7 mouse cellular contexts compared by ENCODE assay signal in genomic region chr19:57274717-57275116, GRCm38 (mm10). TPM values are rescaled to one million over a fixed set of nuclear protein-coding genes. Genes with fewer than 3 reads are reported as not detected.
DNase-seq lines count a peak whose midpoint lies in the region; ATAC-seq lines count a peak whose summit lies in the region.

No protein-coding gene starts in this region.

- H3K4me1 ChIP-seq in neural tube, embryonic 12.5 days: peaks cover 18% of the 10 kb centered on the region
- peaks cover 31% of the 10 kb centered on the region for H3K4me1 ChIP-seq in forebrain, embryonic 12.5 days
- peaks cover 43% of the 10 kb centered on the region for H3K4me1 ChIP-seq in kidney, embryonic 15.5 days

- no peak for DNase-seq in neural tube, embryonic 10.5 days (ENCODE audit: extremely low spot score, low spot score)
- DNase-seq in lung, postnatal 25 days (ENCODE audit: low spot score): peak; percentile 80
- DNase-seq in adrenal gland, postnatal 14 days: no peak
- DNase-seq in layer of hippocampus, postnatal 25 days (ENCODE audit: extremely low spot score in 1 of 2, low spot score in 1 of 2): no peak

- 25% methylated on average over 6 of the region's 6 CpGs for WGBS in neural tube, embryonic 12.5 days
- WGBS in forebrain, embryonic 12.5 days: 18% methylated on average over 6 of the region's 6 CpGs
- WGBS in kidney, embryonic 15.5 days: 26% methylated on average over 6 of the region's 6 CpGs

- no peak for ATAC-seq in neural tube, embryonic 12.5 days (ENCODE audit: low FRiP score, low read depth)
- ATAC-seq in forebrain, embryonic 12.5 days (ENCODE audit: low FRiP score): no peak
- peak; percentile 40; the same call in 1 of the 2 replicates for ATAC-seq in kidney, embryonic 15.5 days (replicated peaks; ENCODE audit: low FRiP score)

- H3K9ac ChIP-seq in neural tube, embryonic 12.5 days: no peak overlapping the region
- no peak overlapping the region for H3K9ac ChIP-seq in forebrain, embryonic 12.5 days
- H3K9ac ChIP-seq in kidney, embryonic 15.5 days: no peak overlapping the region; the same call in 1 of the 2 replicates

- H3K27me3 ChIP-seq in neural tube, embryonic 12.5 days (replicated peaks): no peaks in the 10 kb centered on the region
- H3K27me3 ChIP-seq in forebrain, embryonic 12.5 days: peaks cover 24% of the 10 kb centered on the region; the same call in 1 of the 2 replicates
- H3K27me3 ChIP-seq in kidney, embryonic 15.5 days: no peaks in the 10 kb centered on the region

- no peaks in the 10 kb centered on the region for H3K9me3 ChIP-seq in neural tube, embryonic 12.5 days
- H3K9me3 ChIP-seq in forebrain, embryonic 12.5 days: no peaks in the 10 kb centered on the region
- H3K9me3 ChIP-seq in kidney, embryonic 15.5 days (replicated peaks): no peaks in the 10 kb centered on the region

- no peak overlapping the region for H3K27ac ChIP-seq in neural tube, embryonic 12.5 days
- no peak overlapping the region for H3K27ac ChIP-seq in forebrain, embryonic 12.5 days
- H3K27ac ChIP-seq in kidney, embryonic 15.5 days: peak overlapping the region; percentile 69

- H3K4me3 ChIP-seq in neural tube, embryonic 12.5 days: no peak overlapping the region
- 0 out of 2 replicates have a peak overlapping the region, but pooled peaks have one; percentile 4 for H3K4me3 ChIP-seq in forebrain, embryonic 12.5 days (replicated peaks)
- peak overlapping the region; percentile 10 for H3K4me3 ChIP-seq in kidney, embryonic 15.5 days (replicated peaks)

- no peaks in the 10 kb centered on the region for H3K36me3 ChIP-seq in neural tube, embryonic 12.5 days
- H3K36me3 ChIP-seq in forebrain, embryonic 12.5 days (replicated peaks): no peaks in the 10 kb centered on the region
- no peaks in the 10 kb centered on the region for H3K36me3 ChIP-seq in kidney, embryonic 15.5 days

- H3K4me2 ChIP-seq in neural tube, embryonic 12.5 days (replicated peaks): peak overlapping the region; percentile 8
- H3K4me2 ChIP-seq in forebrain, embryonic 12.5 days: peak overlapping the region; percentile 29
- peak overlapping the region; percentile 49 for H3K4me2 ChIP-seq in kidney, embryonic 15.5 days

RNA-seq across cellular contexts. Expression of gene Ablim1, which starts 40.0 kb away (rescaled TPM):
- 34.0 and 34.9 TPM in 2 replicates for polyA plus RNA-seq in neural tube, embryonic 12.5 days (2016; fragmentation: Nextera tagmentation; extraction: Ambion mirVana)
- 16.5 and 17.7 TPM in 2 replicates for polyA plus RNA-seq in forebrain, embryonic 12.5 days (2016; fragmentation: Nextera tagmentation; extraction: Ambion mirVana)
- 35.2 and 35.8 TPM in 2 replicates for polyA plus RNA-seq in kidney, embryonic 15.5 days (2015; fragmentation: Nextera tagmentation; extraction: Ambion mirVana)
- 68.8 and 95.8 TPM in 2 replicates for total RNA-seq in adrenal gland, postnatal 14 days (2021)
- 10 to 100 TPM; 66.9 to 79.0 TPM for total RNA-seq in layer of hippocampus, postnatal 25 days (2021)
